Mouse (Mus musculus) lung, embryonic 16.5 days (tissue): ENCODE measurements around the gene Smad3. TPM values are rescaled to one million over a fixed set of nuclear protein-coding genes. Genes with fewer than 3 reads are reported as not detected.

Experiments used
- ATAC-seq: fragments of 200-750 bp; cut with Nextera tagmentation; 2 replicates; pipeline ENCODE4 v1.8.0; 2017; ENCODE audit warnings: low read depth, mild to moderate bottlenecking, moderate library complexity
- H3K27ac ChIP-seq: fragments of 300-500 bp; sonication (generic); 2 replicates; pipeline ENCODE4 v1.5.1; 2014; ENCODE audit warnings: mild to moderate bottlenecking, control low read depth, low read length
- H3K27me3 ChIP-seq: fragments of 300-500 bp; sonication (generic); 2 replicates; pipeline ENCODE4 v1.6.1; 2014; ENCODE audit warnings: low read depth, low read length, mixed read lengths; ENCODE audit not compliant: control insufficient read depth, insufficient read depth
- H3K36me3 ChIP-seq: fragments of 300-500 bp; sonication (generic); 2 replicates; pipeline ENCODE4 v1.6.1; 2014; ENCODE audit warnings: low read length; ENCODE audit not compliant: control insufficient read depth, insufficient read depth
- H3K4me1 ChIP-seq: fragments of 300-500 bp; sonication (generic); replicated peaks from 2 replicates; pipeline ENCODE4 v1.6.1; 2014; ENCODE audit warnings: low read length, mixed read lengths; ENCODE audit not compliant: control insufficient read depth, insufficient read depth
- H3K4me2 ChIP-seq: fragments of 300-500 bp; sonication (generic); 2 replicates; pipeline ENCODE4 v1.6.1; 2014; ENCODE audit warnings: low read depth, low read length, control low read depth
- H3K4me3 ChIP-seq: fragments of 300-500 bp; sonication (generic); 2 replicates; pipeline ENCODE4 v1.5.1; 2014; ENCODE audit warnings: mild to moderate bottlenecking, low read length, control low read depth
- H3K9ac ChIP-seq: fragments of 300-500 bp; sonication (generic); 2 replicates; pipeline ENCODE4 v1.6.1; 2014; ENCODE audit warnings: low read length, control low read depth
- H3K9me3 ChIP-seq: fragments of 300-500 bp; sonication (generic); 2 replicates; pipeline ENCODE4 v1.6.1; 2016; ENCODE audit warnings: low read length; ENCODE audit not compliant: control insufficient read depth
- WGBS: fragments of 180-500 bp; shearing (Covaris S2); extraction: QIAGEN DNeasy Blood & Tissue Kit; methylation state at CpG from one replicate; pipeline ENCODE4 v1.1.7; 2014; 5-methylcytosine and 5-hydroxymethylcytosine counted together
- polyA plus RNA-seq: library from polyadenylated mRNA; unstranded; fragments of >200 nt; fragmentation: Nextera tagmentation; extraction: Ambion mirVana; gene quantifications from 2 replicates; pipeline ENCODE4 v1.2.1, GENCODE M21; 2015

Smad3 gene
- polyA plus RNA-seq, 1 experiment from 2014 or later, result 18.0 TPM

DNA sequence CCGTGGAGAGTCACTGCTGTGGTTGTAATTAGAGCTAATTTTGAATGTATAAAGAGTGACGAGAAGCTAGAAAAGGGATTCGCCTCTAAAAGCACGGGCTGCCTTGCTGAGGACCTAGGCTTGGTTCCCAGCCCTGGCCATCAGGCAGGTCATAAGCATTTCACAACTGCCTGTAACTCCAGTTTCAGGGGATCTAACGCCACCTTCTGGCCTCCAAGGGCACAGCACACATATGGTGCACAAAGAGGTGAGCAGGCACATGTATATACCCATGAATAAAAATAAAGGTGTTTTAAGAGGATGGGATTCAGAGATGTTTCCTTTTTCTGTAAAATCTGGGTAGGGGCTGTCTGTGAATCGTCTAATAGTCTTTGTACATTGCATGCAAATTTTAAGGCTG lies 147.6 kb downstream of the Smad3 start:
- no peak overlapping the region for H3K9ac ChIP-seq
- H3K36me3 ChIP-seq, result no peaks in the 10 kb centered on the region
- 87% methylated on average over 6 of the region's 6 CpGs for WGBS
- no peak overlapping the region for H3K4me3 ChIP-seq
- ATAC-seq, result no peak
- no peak overlapping the region for H3K27ac ChIP-seq
- H3K27me3 ChIP-seq, result no peaks in the 10 kb centered on the region
- H3K4me1 ChIP-seq, result peaks cover 39% of the 10 kb centered on the region
- H3K9me3 ChIP-seq, result no peaks in the 10 kb centered on the region
- H3K4me2 ChIP-seq, result no peak overlapping the region

GRCm38 (mm10) chr9:63609776-63610175 lies 148.0 kb downstream of the Smad3 start:
- Histone ChIP-seq H3K27me3 (no peaks in the 10 kb centered on the region), H3K4me1 (peaks cover 39% of the 10 kb centered on the region), H3K4me2 (no peak overlapping the region), H3K9ac (no peak overlapping the region), H3K27ac (no peak overlapping the region), H3K9me3 (no peaks in the 10 kb centered on the region), H3K4me3 (no peak overlapping the region), H3K36me3 (no peaks in the 10 kb centered on the region)
- ATAC-seq, result no peak
- 91% methylated on average over 2 of the region's 2 CpGs for WGBS

- Histone ChIP-seq H3K4me3 (no peak overlapping the region), H3K4me1 (peaks cover 37% of the 10 kb centered on the region), H3K9ac (no peak overlapping the region), H3K27me3 (no peaks in the 10 kb centered on the region), H3K4me2 (no peak overlapping the region), H3K36me3 (no peaks in the 10 kb centered on the region), H3K9me3 (no peaks in the 10 kb centered on the region), H3K27ac (no peak overlapping the region)
- no peak for ATAC-seq
- 73% methylated on average over 8 of the region's 8 CpGs for WGBS
These were observed 148.5 kb downstream of the Smad3 start for GRCm38 (mm10) chr9:63609246-63609645.

DNA sequence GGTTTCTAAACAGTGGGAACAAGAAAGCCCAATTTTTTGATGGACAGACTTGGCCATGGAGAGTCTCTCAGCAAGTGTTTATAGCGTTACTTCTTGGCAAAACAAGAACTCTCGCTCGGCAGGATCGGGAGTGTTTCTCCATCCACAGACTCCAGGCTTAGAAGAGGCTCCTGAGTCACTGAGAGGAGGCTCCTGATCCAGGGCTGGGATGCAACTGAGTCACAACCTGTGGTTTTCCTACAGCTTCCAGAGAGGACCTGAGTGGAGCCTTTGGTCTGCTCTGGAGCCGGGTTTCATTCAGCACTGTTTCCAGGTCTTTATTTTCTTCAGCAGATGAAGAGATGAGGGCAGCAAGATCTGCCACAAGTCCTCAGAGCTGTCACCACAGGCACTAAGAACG lies 149.8 kb downstream of the Smad3 start:
- no peaks in the 10 kb centered on the region for H3K27me3 ChIP-seq
- ATAC-seq, result no peak
- H3K27ac ChIP-seq, result no peak overlapping the region
- H3K36me3 ChIP-seq, result no peaks in the 10 kb centered on the region
- no peaks in the 10 kb centered on the region for H3K9me3 ChIP-seq
- H3K9ac ChIP-seq, result no peak overlapping the region
- H3K4me3 ChIP-seq, result no peak overlapping the region
- WGBS, result 77% methylated on average over 6 of the region's 6 CpGs
- peaks cover 36% of the 10 kb centered on the region for H3K4me1 ChIP-seq
- no peak overlapping the region for H3K4me2 ChIP-seq

- Histone ChIP-seq H3K27me3 (no peaks in the 10 kb centered on the region), H3K27ac (no peak overlapping the region), H3K9me3 (no peaks in the 10 kb centered on the region), H3K36me3 (no peaks in the 10 kb centered on the region), H3K4me3 (no peak overlapping the region), H3K9ac (no peak overlapping the region), H3K4me1 (peaks cover 25% of the 10 kb centered on the region), H3K4me2 (no peak overlapping the region)
- 65% methylated on average over 2 of the region's 2 CpGs for WGBS
- no peak for ATAC-seq
These were observed 151.2 kb downstream of the Smad3 start for GRCm38 (mm10) chr9:63606594-63606993.

DNA sequence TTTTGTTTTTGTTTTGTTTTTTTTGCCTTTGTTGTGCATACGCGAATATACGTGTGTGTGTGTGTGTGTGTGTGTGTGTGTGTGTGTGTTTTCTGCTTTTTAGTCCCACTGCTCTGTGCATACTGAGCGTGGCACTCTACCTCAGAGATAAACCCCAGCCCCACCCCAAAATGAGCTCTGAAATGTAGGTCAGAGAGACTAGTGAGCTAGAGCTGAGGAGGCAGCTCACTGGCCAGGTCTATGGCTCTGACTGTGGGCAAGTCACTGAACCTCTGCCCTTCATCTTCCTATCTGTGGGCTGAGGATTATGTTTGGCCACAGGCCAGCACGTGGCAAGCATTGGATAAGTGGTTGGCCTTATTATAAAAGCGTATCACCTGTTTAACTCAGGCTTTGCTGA lies 153.9 kb downstream of the Smad3 start:
- H3K9ac ChIP-seq, result no peak overlapping the region
- H3K27ac ChIP-seq, result no peak overlapping the region
- H3K4me2 ChIP-seq, result peak overlapping the region; percentile 50
- 52% methylated on average over 6 of the region's 6 CpGs for WGBS
- no peaks in the 10 kb centered on the region for H3K36me3 ChIP-seq
- no peak for ATAC-seq
- H3K27me3 ChIP-seq, result no peaks in the 10 kb centered on the region
- no peaks in the 10 kb centered on the region for H3K9me3 ChIP-seq
- H3K4me3 ChIP-seq, result peak overlapping the region; percentile 73; the same call in 1 of the 2 replicates
- peaks cover 15% of the 10 kb centered on the region for H3K4me1 ChIP-seq

GRCm38 (mm10) chr9:63602043-63602939 lies 155.5 kb downstream of the Smad3 start, which contains the start of the genes Iqch and Aagab:
Iqch (minus strand) TSS chr9:63602493.
Aagab (plus strand) TSS chr9:63602660.
- WGBS, result under 1% methylated on average over 61 of the region's 70 CpGs
- Histone ChIP-seq H3K4me3 (peak within 1 kb of the TSS; percentile 73), H3K4me1 (peaks cover 15% of the 10 kb centered on the region), H3K36me3 (no peaks in the 10 kb centered on the region), H3K4me2 (peak within 1 kb of the TSS; percentile 71), H3K27me3 (no peaks in the 10 kb centered on the region), H3K27ac (no peak within 1 kb of the TSS), H3K9me3 (no peaks in the 10 kb centered on the region), H3K9ac (peak within 1 kb of the TSS; percentile 77)
- peak; percentile 97 for ATAC-seq

Other genes starting within 250 kb of the Smad3 start
- 0.21 and 0.53 TPM in 2 replicates for gene Iqch, start 155.5 kb downstream of the Smad3 start, polyA plus RNA-seq
- 30.1 and 31.1 TPM in 2 replicates for gene Aagab, start 155.3 kb downstream of the Smad3 start, polyA plus RNA-seq